Mouse (Mus musculus) heart, adult 2 months (tissue): Measurements from ENCODE around the gene Commd8.

Experiments
- CTCF ChIP-seq: fragments of 200-600 bp; IDR thresholded peaks from 2 replicates; pipeline ENCODE4 v1.8.1; 2022; ENCODE audit warnings: antibody characterized with exemption, mild to moderate bottlenecking, moderate library complexity
- EP300 ChIP-seq: fragments of 200-500 bp; IDR thresholded peaks from 2 replicates; pipeline ENCODE4 v1.6.1; 2011; ENCODE audit warnings: low read depth, low read length, control low read depth; ENCODE audit not compliant: insufficient read depth
- POLR2A ChIP-seq: fragments of 200-500 bp; IDR thresholded peaks from 2 replicates; pipeline ENCODE4 v1.6.1; 2011; ENCODE audit warnings: mild to moderate bottlenecking, low read depth, low read length, control low read depth; ENCODE audit not compliant: insufficient read depth

DNA sequence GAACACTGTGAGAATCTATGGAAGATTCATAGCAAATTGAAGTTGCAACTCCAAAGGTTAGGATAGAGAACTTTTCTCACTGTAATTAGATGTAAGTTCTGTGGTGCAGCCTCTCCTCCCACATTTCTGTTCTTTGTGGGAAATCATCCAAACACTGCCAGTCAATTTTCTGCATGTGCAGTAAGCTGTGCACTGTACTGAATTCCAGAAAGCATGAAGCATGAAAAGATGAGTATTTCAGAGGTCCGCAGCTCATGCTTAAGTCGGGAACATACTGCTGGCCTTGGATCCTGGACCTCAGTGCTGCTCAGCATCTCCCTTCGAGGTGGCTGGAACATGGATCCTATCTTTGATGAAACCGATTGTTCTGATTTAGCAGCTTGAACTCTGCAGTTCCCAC lies 41.3 kb downstream of the Commd8 start:
- TF ChIP-seq CTCF (no peak), POLR2A (no peak), EP300 (no peak)
